Mouse (Mus musculus) heart, postnatal 14 days (tissue): ENCODE data around the gene Gm19402. TPM values are rescaled to one million over a fixed set of nuclear protein-coding genes. Genes with fewer than 3 reads are reported as not detected.

Source experiments
- DNase-seq, 2 experiments: peaks; one replicate each; pipeline ENCODE4 v3.0.0; 2021 to 2022
- intact Hi-C: fragments of 180-260 bp; cut with DNase I; formaldehyde crosslinking; loops from one replicate; pipeline ENCODE4 v1.15.1; 2025
- microRNA-seq, 2 experiments: library from miRNA; unstranded; fragments of <30 nt; microRNA quantifications; one replicate each; pipeline ENCODE4 v1.2.0; 2021 to 2022
- total RNA-seq, 2 experiments: library from RNA; stranded (reverse); gene quantifications; 2 replicates each; pipeline ENCODE4 v1.2.3; 2021

The Gm19402 gene
- total RNA-seq, 2 experiments from 2014 or later, result not detected

DNA sequence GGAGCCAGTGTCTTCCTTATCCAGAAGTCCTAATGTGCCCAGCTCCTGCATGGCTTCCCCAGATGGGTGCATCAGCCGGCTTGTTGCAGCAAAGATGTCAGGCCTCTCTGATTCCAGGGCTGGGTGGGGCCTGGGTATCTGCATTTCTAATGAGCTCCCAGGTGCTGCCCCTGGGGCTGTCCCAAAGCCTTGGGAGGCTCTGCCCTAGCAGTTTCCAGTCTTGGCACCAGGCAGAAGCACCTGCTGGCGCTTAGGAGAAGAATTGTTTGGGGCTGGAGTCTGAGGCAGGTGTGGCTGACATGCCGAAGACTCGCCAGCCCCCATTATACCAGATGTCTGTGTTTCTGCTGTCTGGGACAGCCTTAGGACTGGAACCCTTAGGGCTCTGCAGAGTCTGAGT is 19.8 kb downstream of the Gm19402 start:
- DNase-seq, result no peak
- intact Hi-C loops, result no loop called here

DNA sequence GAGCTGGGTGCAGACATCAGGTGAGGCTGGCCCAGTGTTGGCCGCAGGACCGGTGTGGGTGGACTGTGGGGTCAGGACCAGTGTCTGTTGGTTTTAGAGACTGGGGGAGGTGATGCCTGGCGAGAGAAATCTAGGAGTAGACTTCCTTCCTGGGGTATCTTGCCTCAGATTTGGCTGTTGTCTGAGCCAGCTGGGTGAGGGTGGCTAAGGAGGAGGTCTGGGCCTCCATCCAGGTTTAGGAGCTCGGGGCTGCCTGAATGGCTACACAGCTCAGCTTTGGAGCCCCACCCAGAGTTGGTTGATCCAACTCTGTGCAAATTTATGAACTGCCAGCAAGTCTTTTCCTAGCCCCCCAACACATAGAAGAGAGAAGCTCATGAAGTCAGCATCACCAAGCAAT is 23.2 kb downstream of the Gm19402 start:
- DNase-seq, result no peak
- intact Hi-C loops, result loop anchor here (10.0 kb wide), 1 partner anchor 1463 kb away; no protein-coding TSS in a partner anchor

DNA sequence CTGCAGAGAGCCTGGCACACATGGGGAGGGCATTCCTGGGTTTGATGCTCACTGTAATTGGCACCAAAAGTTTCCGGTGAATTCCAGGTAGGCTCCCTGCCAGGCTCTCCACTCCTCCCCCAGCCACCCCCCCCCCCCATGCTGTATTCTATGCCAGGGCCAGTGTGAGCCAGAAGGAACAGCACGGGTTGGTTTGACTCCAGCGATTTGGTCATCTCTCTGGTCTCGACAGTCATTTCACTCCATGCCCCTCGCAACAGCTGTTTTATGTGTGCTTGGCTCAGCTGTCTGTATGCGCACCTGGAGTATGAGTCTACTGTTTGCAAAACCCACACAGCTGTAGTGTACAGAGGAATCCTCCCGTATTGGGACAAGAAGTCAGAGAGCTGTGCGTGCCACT is 24.2 kb downstream of the Gm19402 start:
- intact Hi-C loops, result loop anchor here (10.0 kb wide), 1 partner anchor 1462 kb away; no protein-coding TSS in a partner anchor
- DNase-seq, result no peak

DNA sequence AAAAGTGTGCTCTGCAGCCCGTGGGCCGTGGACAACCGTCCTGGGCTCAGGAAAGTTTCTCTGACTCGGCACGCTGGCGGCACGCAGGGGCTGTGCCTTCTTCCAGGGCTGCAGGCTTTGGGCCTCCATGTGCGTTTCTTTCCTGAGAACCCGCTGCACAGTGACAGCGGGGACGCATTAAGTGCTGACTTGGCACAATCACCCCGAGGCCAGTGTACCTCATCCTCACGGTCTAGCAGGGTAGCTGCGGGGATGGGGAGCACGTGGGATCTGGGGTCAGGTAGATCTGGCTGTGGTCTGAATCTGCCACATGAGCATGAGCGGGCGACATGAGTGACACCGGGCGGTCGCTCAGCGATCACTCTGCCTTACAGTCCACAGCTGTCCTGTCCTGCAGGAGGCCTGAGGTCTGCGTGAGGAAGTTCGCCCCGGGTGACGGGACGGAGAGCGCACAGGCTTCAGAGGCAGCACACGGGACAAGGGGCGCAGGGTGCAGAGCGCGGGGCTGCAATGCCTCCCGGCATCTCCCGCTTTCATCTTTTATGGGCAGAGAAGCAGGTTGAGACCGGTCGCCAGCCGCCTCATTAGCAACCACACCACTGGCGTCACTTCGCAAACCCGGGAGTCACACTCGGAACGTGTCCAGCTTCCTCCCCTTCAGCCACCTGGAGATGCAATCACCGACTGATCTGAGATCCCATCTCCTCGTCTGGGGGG is 26.4 kb downstream of the Gm19402 start:
- no peak for DNase-seq
- intact Hi-C loops, result loop anchor here (10.0 kb wide), 1 partner anchor 1459 kb away; no protein-coding TSS in a partner anchor

DNA sequence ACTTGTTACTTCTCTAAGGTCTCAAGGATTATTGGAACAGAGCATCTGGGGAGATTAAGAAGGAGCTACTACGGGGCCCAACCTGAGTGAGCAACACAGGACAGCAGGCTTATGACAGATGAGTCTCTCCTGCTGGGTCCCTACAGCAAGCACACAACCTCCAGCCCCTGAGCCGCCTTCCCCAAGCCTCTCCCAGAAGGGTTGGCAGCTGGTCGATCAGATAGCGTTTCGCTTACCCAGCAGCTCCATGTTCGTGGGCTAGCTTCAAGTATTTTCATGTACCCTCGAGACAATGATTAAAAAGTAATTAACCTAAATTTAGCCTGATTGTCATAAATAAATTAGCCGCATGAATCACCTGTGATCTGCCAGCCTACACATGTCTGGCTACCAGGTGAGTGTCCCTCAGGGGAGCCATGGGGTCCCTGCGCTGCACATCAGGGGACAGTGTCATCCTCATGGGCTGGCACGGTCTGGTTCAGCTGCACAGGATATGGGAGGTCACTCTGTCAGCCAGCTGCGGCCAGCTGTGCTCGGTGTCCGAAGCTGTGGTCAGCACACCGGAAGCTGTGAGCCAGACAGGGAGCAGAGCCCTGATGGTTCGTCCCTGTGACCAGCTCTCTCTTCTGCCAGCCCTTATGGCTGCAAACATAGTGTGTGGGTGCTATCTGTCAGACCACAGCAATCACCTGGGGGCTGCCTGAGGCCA is 32.1 kb downstream of the Gm19402 start:
- intact Hi-C loops, result no loop called here

DNA sequence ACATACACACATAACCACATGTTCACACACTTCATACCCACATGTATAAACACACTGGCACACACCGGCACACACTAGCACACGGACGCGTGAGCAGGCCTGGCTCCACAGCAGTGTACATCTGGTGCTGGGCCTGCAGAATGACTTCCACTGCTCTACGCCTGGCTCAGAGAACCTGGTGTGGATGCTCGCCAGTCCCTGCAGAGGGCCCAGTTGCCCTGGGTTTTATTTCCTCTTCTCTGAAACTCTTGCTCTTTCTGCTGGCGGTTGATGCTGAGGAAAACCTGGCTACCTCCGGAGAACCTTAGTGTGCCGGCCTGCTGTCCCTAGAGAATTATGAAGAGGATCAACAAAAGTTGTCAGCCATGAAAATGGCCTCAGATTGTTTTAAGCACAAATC is 38.5 kb downstream of the Gm19402 start:
- intact Hi-C loops, result no loop called here
- DNase-seq, result no peak

More for the DNA sequence above, 32.1 kb downstream of the Gm19402 start:
- DNase-seq, result peak; percentile 55 to 63

DNA sequence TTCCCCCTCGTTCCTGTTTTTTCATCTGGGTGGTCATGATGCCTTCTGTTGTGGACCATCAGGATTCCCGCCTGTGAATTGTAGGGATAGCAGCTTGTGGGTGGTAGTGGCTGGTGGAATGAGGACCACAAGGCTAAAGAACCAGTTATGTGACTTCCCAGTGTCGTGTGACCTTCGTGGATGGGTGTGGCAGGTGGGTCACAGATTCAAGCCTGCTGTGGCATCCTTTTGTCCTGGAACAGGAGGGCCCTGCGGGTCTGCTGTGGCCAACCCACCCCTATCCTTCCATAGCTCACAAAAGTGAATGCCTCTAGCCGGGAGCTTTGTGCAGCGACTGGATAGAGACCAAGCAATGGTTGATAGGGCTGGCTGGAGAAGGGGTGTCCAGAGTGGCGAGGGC is 42.7 kb downstream of the Gm19402 start:
- no peak for DNase-seq
- intact Hi-C loops, result no loop called here

DNA sequence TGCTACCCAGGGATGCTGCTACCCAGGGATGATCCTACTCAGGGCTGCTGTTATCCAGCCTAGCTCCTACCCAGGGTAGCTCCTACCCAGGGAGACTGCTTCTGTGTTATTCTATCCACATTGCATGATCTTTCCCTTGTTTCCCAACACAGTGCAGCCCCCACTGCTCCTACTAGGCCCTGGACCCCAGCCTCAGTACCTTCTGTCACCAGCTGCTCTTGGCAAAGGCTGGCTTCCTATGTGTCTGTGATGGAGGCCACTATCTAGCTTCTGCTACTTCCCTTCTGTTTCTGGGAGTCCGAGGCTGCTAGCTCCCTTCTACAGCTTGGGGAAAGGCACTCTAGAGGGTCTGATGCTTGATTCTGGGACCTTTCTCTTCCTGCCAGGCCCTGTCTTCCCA is 43.1 kb downstream of the Gm19402 start:
- intact Hi-C loops, result no loop called here
- no peak for DNase-seq

DNA sequence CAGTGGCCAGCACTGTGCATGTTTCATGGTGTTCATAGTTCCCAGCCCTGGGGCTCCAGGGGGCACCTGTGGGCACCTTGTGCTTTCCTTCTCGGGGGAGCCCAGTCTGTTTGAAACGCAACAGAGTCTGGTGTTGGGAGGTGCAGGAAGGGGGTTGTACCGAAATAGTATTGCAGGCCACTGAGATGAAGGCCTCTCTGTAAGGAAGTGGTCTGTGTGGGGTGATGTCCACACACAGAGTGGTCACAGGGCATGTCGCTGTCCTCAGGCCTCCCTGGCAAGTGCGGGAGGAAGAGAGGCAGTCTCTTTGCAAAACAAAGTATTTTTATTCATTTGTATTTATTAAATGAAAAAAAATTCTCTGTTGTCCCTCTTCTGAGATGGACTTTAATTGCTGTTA is 45.0 kb downstream of the Gm19402 start:
- intact Hi-C loops, result no loop called here

DNA sequence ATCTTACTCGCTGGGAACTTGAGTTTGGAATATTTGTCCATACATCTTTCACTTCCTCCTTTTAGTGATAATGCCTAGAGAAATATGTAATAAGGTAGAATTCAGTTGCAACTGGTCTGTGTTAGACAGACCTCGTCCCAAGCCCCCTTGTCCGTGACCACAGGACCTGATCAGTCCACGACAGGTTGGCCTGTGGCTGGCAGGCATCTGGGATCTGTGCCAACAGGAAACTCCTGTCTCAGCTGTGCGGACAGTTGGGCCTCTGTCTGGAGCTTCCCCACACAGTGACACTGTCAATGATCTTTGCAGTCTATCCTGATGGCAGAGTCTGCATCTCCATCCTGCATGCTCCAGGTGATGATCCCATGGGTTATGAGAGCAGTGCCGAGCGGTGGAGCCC is 47.4 kb downstream of the Gm19402 start:
- intact Hi-C loops, result no loop called here
- no peak for DNase-seq

More for the DNA sequence above, 45.0 kb downstream of the Gm19402 start:
- no peak for DNase-seq

Small RNA genes lying within 50 kb of the gene (microRNA-seq; reads per million reads assigned to microRNA genes)
- 8.3 to 18.0 reads per million in 2 experiments for gene Mir1930

Other genes starting within 250 kb of the Gm19402 start
- 1 to 10 TPM; 9.6 TPM for gene Fam207a, start 175.0 kb downstream of the Gm19402 start, total RNA-seq
- 1 to 10 TPM; 5.4 to 9.0 TPM for gene Itgb2, start 160.5 kb downstream of the Gm19402 start, total RNA-seq
- 100 to 1,000 TPM; 128 to 132 TPM for gene Pttg1ip, start 109.0 kb downstream of the Gm19402 start, total RNA-seq
- 10 to 100 TPM; 53.7 to 61.6 TPM for gene Sumo3, start 84.7 kb downstream of the Gm19402 start, total RNA-seq
- gene Gm49325, start 84.6 kb downstream of the Gm19402 start, total RNA-seq, result 10 to 100 TPM in 1 of 2 experiments, 1 to 10 TPM in 1; 7.6 to 12.7 TPM
- 10 to 100 TPM; 59.2 to 60.6 TPM for gene Ube2g2, start 68.5 kb downstream of the Gm19402 start, total RNA-seq
- gene Tspear, start 4.2 kb downstream of the Gm19402 start, total RNA-seq, result under 1 TPM in 1 of 2 experiments, not detected in 1; 0.17 TPM
- not detected for gene Gm9508, start 6.5 kb upstream of the Gm19402 start, total RNA-seq
- gene Gm10272, start 15.9 kb upstream of the Gm19402 start, total RNA-seq, result not detected
- gene Gm10024, start 20.7 kb upstream of the Gm19402 start, total RNA-seq, result not detected
- gene Gm10142, start 25.1 kb upstream of the Gm19402 start, total RNA-seq, result not detected
- gene Krtap12-1, start 29.8 kb upstream of the Gm19402 start, total RNA-seq, result not detected
- gene Gm10100, start 35.7 kb upstream of the Gm19402 start, total RNA-seq, result not detected
- gene Gm18596, start 51.9 kb upstream of the Gm19402 start, total RNA-seq, result not detected
- gene Gm9736, start 60.6 kb upstream of the Gm19402 start, total RNA-seq, result not detected
- gene Gm3233, start 68.9 kb upstream of the Gm19402 start, total RNA-seq, result not detected
- gene Gm3238, start 80.6 kb upstream of the Gm19402 start, total RNA-seq, result not detected
- not detected for gene Gm7138, start 86.2 kb upstream of the Gm19402 start, total RNA-seq
- gene Gm3250, start 91.8 kb upstream of the Gm19402 start, total RNA-seq, result not detected
- not detected for gene Gm7137, start 97.4 kb upstream of the Gm19402 start, total RNA-seq
- not detected for gene Gm9639, start 104.3 kb upstream of the Gm19402 start, total RNA-seq
- gene Gm19668, start 108.4 kb upstream of the Gm19402 start, total RNA-seq, result not detected
- gene Gm9507, start 121.1 kb upstream of the Gm19402 start, total RNA-seq, result not detected
- not detected for gene Gm2696, start 123.9 kb upstream of the Gm19402 start, total RNA-seq
- gene Krtap10-4, start 136.3 kb upstream of the Gm19402 start, total RNA-seq, result not detected
- gene Krtap10-10, start 145.2 kb upstream of the Gm19402 start, total RNA-seq, result not detected
- not detected for gene Gm36176, start 156.0 kb upstream of the Gm19402 start, total RNA-seq
- gene Gm10318, start 162.1 kb upstream of the Gm19402 start, total RNA-seq, result not detected
- gene Gm3285, start 171.2 kb upstream of the Gm19402 start, total RNA-seq, result not detected
- gene Lrrc3, start 211.8 kb upstream of the Gm19402 start, total RNA-seq, result under 1 TPM; 0.72 to 0.78 TPM